Mouse (Mus musculus): Measurements from ENCODE around the gene 1110057P08Rik. TPM values are rescaled to one million over a fixed set of nuclear protein-coding genes. Genes with fewer than 3 reads are reported as not detected.
"Not testable (repeated sequence)": the region's sequence is repeated elsewhere in the genome, so short reads cannot be mapped to it uniquely, and the experiment has no call there.

Gene 1110057P08Rik
- not detected in 2 replicates for polyA plus RNA-seq (2012; rRNA removed)
- not detected in 2 replicates for polyA plus RNA-seq (2014; fragmentation: Nextera tagmentation; extraction: Ambion mirVana)

DNA sequence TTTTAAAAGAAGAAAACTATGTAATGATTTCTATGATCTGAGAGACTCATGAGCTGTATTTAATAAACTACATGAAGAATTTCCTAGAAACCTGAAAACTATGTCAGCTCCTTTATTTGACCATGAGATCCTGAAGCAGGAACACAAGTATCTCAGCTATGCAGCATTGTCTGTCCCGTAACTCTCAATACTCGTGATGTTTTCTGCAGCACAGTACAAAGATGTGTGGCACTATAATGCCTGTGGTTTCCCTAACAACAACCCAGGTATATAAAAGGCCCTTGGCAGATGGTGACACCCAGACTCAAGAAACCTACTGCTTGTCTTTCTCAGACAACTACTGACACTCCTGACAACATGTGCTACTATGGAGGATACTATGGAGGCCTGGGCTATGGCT lies at the start of gene 1110057P08Rik:
TSS of gene 1110057P08Rik (plus strand) at position 301 of the 400 bp plus-strand sequence.
- no peaks in the 10 kb centered on the region for H3K9me3 ChIP-seq (ENCODE audit: control insufficient read depth, low read length)
- ATAC-seq (ENCODE audit: low FRiP score, low read depth) (no peak), DNase-seq (ENCODE audit: low spot score) (no peak)
- H3K9ac ChIP-seq (ENCODE audit: low read depth, low read length, severe bottlenecking), result no peak within 1 kb of the TSS
- H3K27ac ChIP-seq (replicated peaks; ENCODE audit: low read depth, low read length), result no peak within 1 kb of the TSS
- no peaks in the 10 kb centered on the region for H3K4me1 ChIP-seq (ENCODE audit: control insufficient read depth, insufficient read depth, low read length)
- no peaks in the 10 kb centered on the region for H3K36me3 ChIP-seq (ENCODE audit: control insufficient read depth, insufficient read depth, low read length)
- no peaks in the 10 kb centered on the region for H3K27me3 ChIP-seq (ENCODE audit: control insufficient read depth, insufficient read depth, low read length)
- no peak for TF ChIP-seq POLR2A (IDR thresholded peaks at IDR 0.05; ENCODE audit: borderline replicate concordance, extremely low read depth, insufficient read depth, insufficient read length)
- WGBS, result 61% methylated on average over 2 of the region's 2 CpGs
- no peak within 1 kb of the TSS for H3K4me3 ChIP-seq (replicated peaks; ENCODE audit: low read length)
- H3K4me2 ChIP-seq (replicated peaks; ENCODE audit: low read depth, low read length, severe bottlenecking), result no peak within 1 kb of the TSS

DNA sequence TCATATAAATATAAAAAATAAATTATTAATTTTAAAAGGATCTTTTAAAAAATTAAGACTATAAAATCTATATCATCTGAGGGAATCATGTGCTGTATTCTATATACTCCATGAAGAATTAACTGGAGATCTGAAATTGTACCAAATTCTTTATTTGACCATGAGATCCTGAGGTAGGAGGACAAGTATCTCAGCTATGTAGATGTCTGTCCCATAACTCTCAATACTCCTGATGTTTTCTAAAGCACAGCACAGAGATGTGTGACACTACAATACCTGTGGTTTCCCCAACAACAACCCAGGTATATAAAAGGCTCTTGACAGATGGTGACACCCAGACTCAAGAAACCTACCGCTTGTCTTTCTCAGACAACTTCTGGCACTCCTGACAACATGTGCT lies 34.0 kb upstream of the 1110057P08Rik start, which contains the start of gene Gm6358:
TSS of gene Gm6358 (plus strand) at position 301 of the 400 bp plus-strand sequence.
- Histone ChIP-seq H3K4me2 (replicated peaks; ENCODE audit: low read depth, low read length, severe bottlenecking) (no peak within 1 kb of the TSS), H3K27ac (replicated peaks; ENCODE audit: low read depth, low read length) (no peak within 1 kb of the TSS), H3K27me3 (ENCODE audit: control insufficient read depth, insufficient read depth, low read length) (no peaks in the 10 kb centered on the region), H3K36me3 (ENCODE audit: control insufficient read depth, insufficient read depth, low read length) (no peaks in the 10 kb centered on the region), H3K9ac (ENCODE audit: low read depth, low read length, severe bottlenecking) (no peak within 1 kb of the TSS), H3K4me3 (replicated peaks; ENCODE audit: low read length) (no peak within 1 kb of the TSS), H3K9me3 (ENCODE audit: control insufficient read depth, low read length) (no peaks in the 10 kb centered on the region), H3K4me1 (ENCODE audit: control insufficient read depth, insufficient read depth, low read length) (no peaks in the 10 kb centered on the region)
- 100% methylated on average over 1 of the region's 1 CpGs for WGBS
- ATAC-seq (ENCODE audit: low FRiP score, low read depth), result no peak
- no peak for DNase-seq (ENCODE audit: low spot score)
- no peak for TF ChIP-seq POLR2A (IDR thresholded peaks at IDR 0.05; ENCODE audit: borderline replicate concordance, extremely low read depth, insufficient read depth, insufficient read length)

DNA sequence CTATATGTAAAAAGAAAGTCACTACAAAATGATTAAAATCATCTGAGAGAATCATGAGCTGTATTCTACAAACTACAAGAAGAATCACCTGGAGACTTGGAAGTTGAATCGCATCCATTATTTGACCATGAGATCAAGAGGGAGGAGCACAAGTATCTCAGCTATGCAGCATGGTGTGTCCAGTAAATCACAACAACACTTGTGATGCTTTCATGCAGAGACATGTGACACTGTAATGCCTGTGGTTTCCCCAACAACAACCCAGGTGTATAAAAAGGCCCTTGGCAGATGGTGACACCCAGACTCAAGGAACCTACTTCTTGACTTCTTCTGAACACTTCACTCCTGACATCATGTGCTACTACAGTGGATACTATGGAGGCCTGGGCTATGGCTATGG lies 23.7 kb upstream of the 1110057P08Rik start, which contains the start of gene Gm10061:
TSS of gene Gm10061 (plus strand) at position 301 of the 400 bp plus-strand sequence.
- H3K4me3 ChIP-seq (replicated peaks; ENCODE audit: low read length), result no peak within 1 kb of the TSS
- H3K27ac ChIP-seq (replicated peaks; ENCODE audit: low read depth, low read length), result no peak within 1 kb of the TSS
- H3K9me3 ChIP-seq (ENCODE audit: control insufficient read depth, low read length), result no peaks in the 10 kb centered on the region
- no peak for TF ChIP-seq POLR2A (IDR thresholded peaks at IDR 0.05; ENCODE audit: borderline replicate concordance, extremely low read depth, insufficient read depth, insufficient read length)
- WGBS, result 100% methylated on average over 1 of the region's 1 CpGs
- DNase-seq (ENCODE audit: low spot score) (no peak), ATAC-seq (ENCODE audit: low FRiP score, low read depth) (no peak)
- no peaks in the 10 kb centered on the region for H3K36me3 ChIP-seq (ENCODE audit: control insufficient read depth, insufficient read depth, low read length)
- no peaks in the 10 kb centered on the region for H3K27me3 ChIP-seq (ENCODE audit: control insufficient read depth, insufficient read depth, low read length)
- no peak within 1 kb of the TSS for H3K9ac ChIP-seq (ENCODE audit: low read depth, low read length, severe bottlenecking)
- no peak within 1 kb of the TSS for H3K4me2 ChIP-seq (replicated peaks; ENCODE audit: low read depth, low read length, severe bottlenecking)
- no peaks in the 10 kb centered on the region for H3K4me1 ChIP-seq (ENCODE audit: control insufficient read depth, insufficient read depth, low read length)

DNA sequence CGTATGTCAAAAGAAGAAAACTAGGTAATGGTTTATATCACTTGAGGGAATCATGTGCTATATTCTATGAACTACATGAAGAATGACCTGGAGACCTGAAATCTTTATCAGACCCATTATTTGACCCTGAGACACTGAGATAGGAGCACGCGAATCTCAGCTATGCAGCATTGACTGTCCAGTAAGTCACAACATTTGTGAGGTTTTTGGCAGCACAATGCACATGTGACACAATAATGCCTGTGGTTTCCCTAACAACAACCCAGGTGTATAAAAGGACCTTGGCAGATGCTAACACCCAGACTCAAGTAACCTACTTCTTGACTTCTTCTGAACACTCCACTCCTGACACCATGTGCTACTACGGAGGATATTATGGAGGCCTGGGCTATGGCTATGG lies 16.9 kb upstream of the 1110057P08Rik start, which contains the start of gene Gm9789:
TSS of gene Gm9789 (plus strand) at position 301 of the 400 bp plus-strand sequence.
- no peak for ATAC-seq (ENCODE audit: low FRiP score, low read depth)

DNA sequence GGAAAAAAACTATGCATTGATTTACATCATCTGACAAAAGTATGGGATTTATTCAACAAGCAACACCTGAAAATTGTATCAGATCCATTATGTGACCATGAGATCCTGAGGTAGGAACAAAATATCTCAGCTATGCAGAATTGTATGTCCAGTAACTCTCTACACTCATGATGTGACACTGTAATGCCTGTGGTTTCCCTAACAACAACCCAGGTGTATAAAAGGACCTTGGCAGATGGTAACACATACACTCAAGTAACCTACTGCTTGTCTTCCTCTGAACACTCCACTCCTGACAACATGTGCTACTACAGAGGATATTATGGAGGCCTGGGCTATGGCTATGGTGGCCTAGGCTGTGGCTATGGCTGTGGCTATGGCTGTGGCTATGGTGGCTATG lies 5.3 kb upstream of the 1110057P08Rik start, which contains the start of gene Gm7735:
TSS of gene Gm7735 (plus strand) at position 301 of the 400 bp plus-strand sequence.
- not testable (repeated sequence) for H3K27ac ChIP-seq (replicated peaks; ENCODE audit: low read depth, low read length); H3K9ac ChIP-seq (ENCODE audit: low read depth, low read length, severe bottlenecking); H3K36me3 ChIP-seq (ENCODE audit: control insufficient read depth, insufficient read depth, low read length); H3K4me3 ChIP-seq (replicated peaks; ENCODE audit: low read length); DNase-seq (ENCODE audit: low spot score); H3K4me1 ChIP-seq (ENCODE audit: control insufficient read depth, insufficient read depth, low read length); H3K4me2 ChIP-seq (replicated peaks; ENCODE audit: low read depth, low read length, severe bottlenecking); H3K27me3 ChIP-seq (ENCODE audit: control insufficient read depth, insufficient read depth, low read length); H3K9me3 ChIP-seq (ENCODE audit: control insufficient read depth, low read length); ATAC-seq (ENCODE audit: low FRiP score, low read depth)

More for the DNA sequence above, 16.9 kb upstream of the 1110057P08Rik start, which contains the start of gene Gm9789:
- no peaks in the 10 kb centered on the region for H3K9me3 ChIP-seq (ENCODE audit: control insufficient read depth, low read length)
- no peaks in the 10 kb centered on the region for H3K27me3 ChIP-seq (ENCODE audit: control insufficient read depth, insufficient read depth, low read length)
- 89% methylated on average over 4 of the region's 4 CpGs for WGBS
- H3K4me1 ChIP-seq (ENCODE audit: control insufficient read depth, insufficient read depth, low read length), result no peaks in the 10 kb centered on the region
- DNase-seq (ENCODE audit: low spot score), result no peak
- no peak for TF ChIP-seq POLR2A (IDR thresholded peaks at IDR 0.05; ENCODE audit: borderline replicate concordance, extremely low read depth, insufficient read depth, insufficient read length)
- no peak within 1 kb of the TSS for H3K4me3 ChIP-seq (replicated peaks; ENCODE audit: low read length)
- H3K9ac ChIP-seq (ENCODE audit: low read depth, low read length, severe bottlenecking), result no peak within 1 kb of the TSS
- H3K27ac ChIP-seq (replicated peaks; ENCODE audit: low read depth, low read length), result no peak within 1 kb of the TSS
- H3K4me2 ChIP-seq (replicated peaks; ENCODE audit: low read depth, low read length, severe bottlenecking), result no peak within 1 kb of the TSS
- H3K36me3 ChIP-seq (ENCODE audit: control insufficient read depth, insufficient read depth, low read length), result no peaks in the 10 kb centered on the region
